Mouse (Mus musculus): Measurements from ENCODE around the gene P2ry2. TPM values are rescaled to one million over a fixed set of nuclear protein-coding genes. Genes with fewer than 3 reads are reported as not detected.

P2ry2 gene
- polyA plus RNA-seq, 1 experiment = 0.82 TPM

- no peak for TF ChIP-seq POLR2A (IDR thresholded peaks at IDR 0.05; ENCODE audit: borderline replicate concordance, control insufficient read depth, low read depth, low read length)
- H3K4me3 ChIP-seq (replicated peaks; ENCODE audit: control insufficient read depth, low read depth, low read length) = no peak overlapping the region
- whole genome bisulfite sequencing = 63% methylated on average over 10 of the region's 10 CpGs
- no peak overlapping the region for H3K27ac ChIP-seq (ENCODE audit: control insufficient read depth, insufficient read depth, low read depth, low read length, poor library complexity)
- H3K4me1 ChIP-seq (ENCODE audit: control insufficient read depth, insufficient read depth, low read length) = peaks cover under 1% of the 10 kb centered on the region
These were observed 43.6 kb downstream of the P2ry2 start for GRCm38 (mm10) chr7:100968874-100969659.

GRCm38 (mm10) chr7:100968376-100968775 lies 44.3 kb downstream of the P2ry2 start:
- H3K4me3 ChIP-seq (replicated peaks; ENCODE audit: control insufficient read depth, low read depth, low read length) = no peak overlapping the region
- WGBS = 80% methylated on average over 6 of the region's 6 CpGs
- no peak overlapping the region for H3K27ac ChIP-seq (ENCODE audit: control insufficient read depth, insufficient read depth, low read depth, low read length, poor library complexity)
- TF ChIP-seq CTCF (IDR thresholded peaks at IDR 0.05; ENCODE audit: control insufficient read depth, insufficient read depth, low read length) (no peak), POLR2A (IDR thresholded peaks at IDR 0.05; ENCODE audit: borderline replicate concordance, control insufficient read depth, low read depth, low read length) (no peak)
- peaks cover 3% of the 10 kb centered on the region for H3K4me1 ChIP-seq (ENCODE audit: control insufficient read depth, insufficient read depth, low read length)

- TF ChIP-seq CTCF (IDR thresholded peaks at IDR 0.05; ENCODE audit: control insufficient read depth, insufficient read depth, low read length) (no peak), POLR2A (IDR thresholded peaks at IDR 0.05; ENCODE audit: borderline replicate concordance, control insufficient read depth, low read depth, low read length) (no peak)
- H3K4me1 ChIP-seq (ENCODE audit: control insufficient read depth, insufficient read depth, low read length) = peaks cover 3% of the 10 kb centered on the region
- WGBS = 80% methylated on average over 9 of the region's 9 CpGs
These were observed 44.8 kb downstream of the P2ry2 start for GRCm38 (mm10) chr7:100967850-100968249.

GRCm38 (mm10) chr7:100966014-100966413 lies 46.7 kb downstream of the P2ry2 start:
- no peak overlapping the region for H3K27ac ChIP-seq (ENCODE audit: control insufficient read depth, insufficient read depth, low read depth, low read length, poor library complexity)
- no peak overlapping the region for H3K4me3 ChIP-seq (replicated peaks; ENCODE audit: control insufficient read depth, low read depth, low read length)
- peaks cover 4% of the 10 kb centered on the region for H3K4me1 ChIP-seq (ENCODE audit: control insufficient read depth, insufficient read depth, low read length)
- 85% methylated on average over 7 of the region's 7 CpGs for WGBS
- no peak for TF ChIP-seq CTCF (IDR thresholded peaks at IDR 0.05; ENCODE audit: control insufficient read depth, insufficient read depth, low read length)
- TF ChIP-seq POLR2A (IDR thresholded peaks at IDR 0.05; ENCODE audit: borderline replicate concordance, control insufficient read depth, low read depth, low read length) = no peak

More at GRCm38 (mm10) chr7:100967850-100968249, 44.8 kb downstream of the P2ry2 start:
- H3K27ac ChIP-seq (ENCODE audit: control insufficient read depth, insufficient read depth, low read depth, low read length, poor library complexity) = no peak overlapping the region
- H3K4me3 ChIP-seq (replicated peaks; ENCODE audit: control insufficient read depth, low read depth, low read length) = no peak overlapping the region

- TF ChIP-seq POLR2A (IDR thresholded peaks at IDR 0.05; ENCODE audit: borderline replicate concordance, control insufficient read depth, low read depth, low read length) (no peak), CTCF (IDR thresholded peaks at IDR 0.05; ENCODE audit: control insufficient read depth, insufficient read depth, low read length) (peak; percentile 74)
- 41% methylated on average over 4 of the region's 4 CpGs for WGBS
- peaks cover 4% of the 10 kb centered on the region for H3K4me1 ChIP-seq (ENCODE audit: control insufficient read depth, insufficient read depth, low read length)
- H3K4me3 ChIP-seq (replicated peaks; ENCODE audit: control insufficient read depth, low read depth, low read length) = no peak overlapping the region
- H3K27ac ChIP-seq (ENCODE audit: control insufficient read depth, insufficient read depth, low read depth, low read length, poor library complexity) = no peak overlapping the region
These were observed 47.6 kb downstream of the P2ry2 start for GRCm38 (mm10) chr7:100965079-100965478.

GRCm38 (mm10) chr7:100964242-100964641 lies 48.4 kb downstream of the P2ry2 start:
- H3K4me3 ChIP-seq (replicated peaks; ENCODE audit: control insufficient read depth, low read depth, low read length) = peak overlapping the region; percentile 47
- 38% methylated on average over 6 of the region's 6 CpGs for WGBS
- H3K4me1 ChIP-seq (ENCODE audit: control insufficient read depth, insufficient read depth, low read length) = peaks cover 4% of the 10 kb centered on the region
- peak overlapping the region; percentile 50; the same call in 1 of the 2 replicates for H3K27ac ChIP-seq (ENCODE audit: control insufficient read depth, insufficient read depth, low read depth, low read length, poor library complexity)
- no peak for TF ChIP-seq POLR2A (IDR thresholded peaks at IDR 0.05; ENCODE audit: borderline replicate concordance, control insufficient read depth, low read depth, low read length)

GRCm38 (mm10) chr7:100963381-100963780 lies 49.3 kb downstream of the P2ry2 start:
- TF ChIP-seq CTCF (IDR thresholded peaks at IDR 0.05; ENCODE audit: control insufficient read depth, insufficient read depth, low read length) = no peak
- 80% methylated on average over 8 of the region's 8 CpGs for WGBS

GRCm38 (mm10) chr7:100961146-100961545 lies 51.5 kb downstream of the P2ry2 start:
- peaks cover 4% of the 10 kb centered on the region for H3K4me1 ChIP-seq (ENCODE audit: control insufficient read depth, insufficient read depth, low read length)
- TF ChIP-seq POLR2A (IDR thresholded peaks at IDR 0.05; ENCODE audit: borderline replicate concordance, control insufficient read depth, low read depth, low read length) = no peak
- no peak for TF ChIP-seq CTCF (IDR thresholded peaks at IDR 0.05; ENCODE audit: control insufficient read depth, insufficient read depth, low read length)
- no peak overlapping the region for H3K27ac ChIP-seq (ENCODE audit: control insufficient read depth, insufficient read depth, low read depth, low read length, poor library complexity)
- WGBS = 10% methylated on average over 7 of the region's 7 CpGs
- H3K4me3 ChIP-seq (replicated peaks; ENCODE audit: control insufficient read depth, low read depth, low read length) = no peak overlapping the region

More at GRCm38 (mm10) chr7:100963381-100963780, 49.3 kb downstream of the P2ry2 start:
- Histone ChIP-seq H3K4me1 (ENCODE audit: control insufficient read depth, insufficient read depth, low read length) (peaks cover 4% of the 10 kb centered on the region), H3K4me3 (replicated peaks; ENCODE audit: control insufficient read depth, low read depth, low read length) (no peak overlapping the region), H3K27ac (ENCODE audit: control insufficient read depth, insufficient read depth, low read depth, low read length, poor library complexity) (no peak overlapping the region)

GRCm38 (mm10) chr7:100960462-100960861 lies 52.2 kb downstream of the P2ry2 start:
- Histone ChIP-seq H3K4me3 (replicated peaks; ENCODE audit: control insufficient read depth, low read depth, low read length) (no peak overlapping the region), H3K27ac (ENCODE audit: control insufficient read depth, insufficient read depth, low read depth, low read length, poor library complexity) (no peak overlapping the region), H3K4me1 (ENCODE audit: control insufficient read depth, insufficient read depth, low read length) (peaks cover 4% of the 10 kb centered on the region)
- WGBS = 67% methylated on average over 2 of the region's 2 CpGs
- TF ChIP-seq CTCF (IDR thresholded peaks at IDR 0.05; ENCODE audit: control insufficient read depth, insufficient read depth, low read length) = no peak
- TF ChIP-seq POLR2A (IDR thresholded peaks at IDR 0.05; ENCODE audit: borderline replicate concordance, control insufficient read depth, low read depth, low read length) = no peak
